Mouse (Mus musculus): ENCODE data around the gene Ostc. TPM values are rescaled to one million over a fixed set of nuclear protein-coding genes. Genes with fewer than 3 reads are reported as not detected.

Gene Ostc
- 25.2 and 50.9 TPM in 2 replicates for polyA plus RNA-seq (2012; rRNA removed; ENCODE audit: low replicate concordance)

GRCm38 (mm10) chr3:130708967-130709924, at the start of gene Ostc:
Ostc (minus strand) TSS chr3:130709444.

GRCm38 (mm10) chr3:130730189-130730653, 21.0 kb upstream of the Ostc start, which contains the start of gene Rpl34:
Rpl34 (minus strand) TSS chr3:130730398.

Other genes starting within 250 kb of the Ostc start
- 0.11 TPM in 1 of 2 replicates, not detected in the other for gene Etnppl, start 92.0 kb downstream of the Ostc start, polyA plus RNA-seq (2012; rRNA removed; ENCODE audit: low replicate concordance)
- 1,070 and 1,506 TPM in 2 replicates for gene Rpl34, start 21.0 kb upstream of the Ostc start, polyA plus RNA-seq (2012; rRNA removed; ENCODE audit: low replicate concordance)